Mouse (Mus musculus): ENCODE measurements around the gene Zfp870.

DNA sequence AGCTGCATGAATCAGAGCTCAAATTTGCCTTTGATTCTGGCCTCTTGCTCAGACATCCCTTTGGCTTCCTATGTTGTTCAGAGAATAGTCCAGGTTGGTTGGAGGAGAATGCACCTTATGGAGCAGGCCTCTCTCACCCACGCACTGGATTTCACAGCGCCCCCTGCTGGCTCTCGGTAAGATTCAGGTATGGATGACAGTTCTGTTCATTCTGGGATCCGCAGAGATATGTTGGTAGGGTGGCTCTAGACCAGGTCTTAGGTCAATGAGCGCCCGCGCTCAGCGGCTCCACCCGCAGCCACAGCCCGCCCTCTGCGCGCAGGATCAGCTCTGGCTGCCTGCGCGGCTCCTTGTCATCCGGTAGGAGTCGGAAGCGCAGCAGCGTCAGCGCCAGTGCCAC is 13.8 kb upstream of the Zfp870 start:
- TF ChIP-seq CTCF (IDR thresholded peaks at IDR 0.05; ENCODE audit: low read depth) = peak; percentile 83
- TF ChIP-seq EP300 (IDR thresholded peaks at IDR 0.05; ENCODE audit: low read depth) = no peak
